In the genomic region with DNA sequence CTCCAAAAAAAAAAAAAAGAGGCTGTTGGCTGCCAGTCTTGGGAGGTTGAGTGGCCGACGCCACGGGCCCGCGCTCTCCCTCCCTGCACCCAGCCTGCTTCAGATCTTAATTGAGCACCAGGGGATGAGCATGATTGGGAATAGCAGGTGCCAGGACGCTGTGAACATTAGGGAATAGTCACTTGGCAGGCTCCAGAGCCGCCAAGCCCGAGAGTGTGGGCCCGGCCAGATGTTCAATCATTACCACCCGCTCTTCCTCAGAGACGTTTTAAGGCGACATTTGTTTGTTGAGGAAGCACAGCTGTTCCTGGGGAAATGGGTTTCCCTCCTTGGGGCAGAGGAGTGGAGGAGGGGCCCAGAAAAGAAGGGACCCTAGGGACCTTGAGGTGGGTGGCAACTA, we compare ENCODE assay signal across 17 mouse cellular contexts.
DNase-seq lines count a peak whose midpoint lies in the region; ATAC-seq and TF ChIP-seq lines count a peak whose summit lies in the region.
"Had no signal": no experiment of that assay in that cellular context is flagged by ENCODE, and none has a peak within 500 bp of the region (broad histone marks: within the 10 kb centered on the region; RNA-seq: fewer than 3 reads in every experiment).

No protein-coding gene starts in this region.

- no peak overlapping the region for H3K4me2 ChIP-seq in hindbrain, postnatal 0 days (ENCODE audit: low read depth, low read length)
- no peak overlapping the region for H3K4me2 ChIP-seq in hindbrain, embryonic 12.5 days (replicated peaks)
- H3K4me2 ChIP-seq in neural tube, embryonic 13.5 days = no peak overlapping the region
- H3K4me2 ChIP-seq in neural tube, embryonic 15.5 days = no peak overlapping the region
- H3K4me2 ChIP-seq: heart, embryonic 15.5 days; hindbrain, embryonic 15.5 days had no signal

- no peaks in the 10 kb centered on the region for H3K36me3 ChIP-seq in hindbrain, postnatal 0 days (ENCODE audit: insufficient read depth, low read length)
- H3K36me3 ChIP-seq in hindbrain, embryonic 12.5 days = no peaks in the 10 kb centered on the region
- no peaks in the 10 kb centered on the region for H3K36me3 ChIP-seq in neural tube, embryonic 13.5 days
- no peaks in the 10 kb centered on the region for H3K36me3 ChIP-seq in neural tube, embryonic 15.5 days
- H3K36me3 ChIP-seq: heart, embryonic 15.5 days; hindbrain, embryonic 15.5 days; midbrain, embryonic 10.5 days had no signal

- H3K4me3 ChIP-seq in hindbrain, postnatal 0 days (ENCODE audit: low read length) = no peak overlapping the region
- no peak overlapping the region for H3K4me3 ChIP-seq in hindbrain, embryonic 12.5 days
- H3K4me3 ChIP-seq in neural tube, embryonic 13.5 days = no peak overlapping the region
- H3K4me3 ChIP-seq in neural tube, embryonic 15.5 days (replicated peaks) = no peak overlapping the region
- H3K4me3 ChIP-seq: heart, embryonic 15.5 days; hindbrain, embryonic 15.5 days; midbrain, embryonic 10.5 days had no signal

- DNase-seq in hindbrain, postnatal 0 days (ENCODE audit: low spot score) = peak; percentile 23
- DNase-seq in layer of hippocampus, adult 8-10 months (ENCODE audit: low spot score in 2 of 2) = peak; percentile 42 to 61
- no peak for DNase-seq in testis, postnatal 10 days (ENCODE audit: low spot score)
- no peak for DNase-seq in heart, adult 18-20 months
- DNase-seq: adrenal gland, postnatal 36 days; embryo, embryonic 11 days; kidney, adult 11 months; kidney, postnatal 25 days; liver, postnatal 0 days; right cerebral cortex, postnatal 25 days had no signal

- no peak for TF ChIP-seq CTCF in hindbrain, postnatal 0 days (IDR thresholded peaks at IDR 0.05; ENCODE audit: low read depth)

- H3K9me3 ChIP-seq in hindbrain, postnatal 0 days (ENCODE audit: low read length) = no peaks in the 10 kb centered on the region
- H3K9me3 ChIP-seq in hindbrain, embryonic 12.5 days (replicated peaks) = no peaks in the 10 kb centered on the region
- no peaks in the 10 kb centered on the region for H3K9me3 ChIP-seq in neural tube, embryonic 13.5 days
- no peaks in the 10 kb centered on the region for H3K9me3 ChIP-seq in neural tube, embryonic 15.5 days (replicated peaks)
- H3K9me3 ChIP-seq: heart, embryonic 15.5 days; hindbrain, embryonic 15.5 days; midbrain, embryonic 10.5 days had no signal

- no peak for ATAC-seq in hindbrain, postnatal 0 days
- ATAC-seq in hindbrain, embryonic 12.5 days (ENCODE audit: low FRiP score) = no peak
- ATAC-seq in neural tube, embryonic 13.5 days (ENCODE audit: low read depth) = peak; percentile 48; the same call in 1 of the 2 replicates
- no peak; the same call in 1 of the 2 replicates for ATAC-seq in neural tube, embryonic 15.5 days (ENCODE audit: low FRiP score)
- ATAC-seq: CD4-positive, CD25-positive, alpha-beta regulatory T cell, adult 4 months; liver, postnatal 0 days had no signal

- peaks cover 4% of the 10 kb centered on the region for H3K4me1 ChIP-seq in hindbrain, postnatal 0 days (ENCODE audit: insufficient read depth, low read length)
- H3K4me1 ChIP-seq in hindbrain, embryonic 12.5 days = no peaks in the 10 kb centered on the region
- H3K4me1 ChIP-seq in neural tube, embryonic 13.5 days (replicated peaks) = peaks cover 18% of the 10 kb centered on the region
- H3K4me1 ChIP-seq in neural tube, embryonic 15.5 days = peaks cover 17% of the 10 kb centered on the region

- H3K27me3 ChIP-seq in hindbrain, postnatal 0 days (ENCODE audit: insufficient read depth, low read length) = no peaks in the 10 kb centered on the region
- H3K27me3 ChIP-seq in hindbrain, embryonic 12.5 days = peaks cover 3% of the 10 kb centered on the region; the same call in 1 of the 2 replicates
- H3K27me3 ChIP-seq in neural tube, embryonic 13.5 days = peaks cover 3% of the 10 kb centered on the region; the same call in 1 of the 2 replicates
- H3K27me3 ChIP-seq in neural tube, embryonic 15.5 days (replicated peaks) = no peaks in the 10 kb centered on the region; the same call in 1 of the 2 replicates
- H3K27me3 ChIP-seq: heart, embryonic 15.5 days; hindbrain, embryonic 15.5 days had no signal

- H3K9ac ChIP-seq in hindbrain, postnatal 0 days (replicated peaks; ENCODE audit: low read length) = no peak overlapping the region
- H3K9ac ChIP-seq in hindbrain, embryonic 12.5 days = no peak overlapping the region
- peak overlapping the region; percentile 23; the same call in 1 of the 2 replicates for H3K9ac ChIP-seq in neural tube, embryonic 13.5 days
- H3K9ac ChIP-seq in neural tube, embryonic 15.5 days (replicated peaks) = no peak overlapping the region
- H3K9ac ChIP-seq: heart, embryonic 15.5 days; hindbrain, embryonic 15.5 days; liver, postnatal 0 days had no signal

- WGBS in hindbrain, postnatal 0 days = 50% methylated on average over 12 of the region's 12 CpGs
- WGBS in hindbrain, embryonic 12.5 days = 43% methylated on average over 12 of the region's 12 CpGs
- 27% methylated on average over 12 of the region's 12 CpGs for WGBS in neural tube, embryonic 13.5 days
- 35% methylated on average over 12 of the region's 12 CpGs for WGBS in neural tube, embryonic 15.5 days

- no peak overlapping the region for H3K27ac ChIP-seq in hindbrain, postnatal 0 days
- no peak overlapping the region for H3K27ac ChIP-seq in hindbrain, embryonic 12.5 days
- H3K27ac ChIP-seq in neural tube, embryonic 13.5 days (replicated peaks) = no peak overlapping the region
- no peak overlapping the region for H3K27ac ChIP-seq in neural tube, embryonic 15.5 days (replicated peaks)
- H3K27ac ChIP-seq: heart, embryonic 15.5 days; hindbrain, embryonic 15.5 days; midbrain, embryonic 10.5 days had no signal

Comparison
In these comparisons a context has a peak if more than half of its experiments do, and no peak if none do; other contexts are left out.
1. DNase-seq: peak in hindbrain, postnatal 0 days (single experiment) and layer of hippocampus, adult 8-10 months (2 of 2); none in testis, postnatal 10 days (single experiment) and heart, adult 18-20 months (0 of 2).